Mouse (Mus musculus): ENCODE data around the gene Sys1. TPM values are rescaled to one million over a fixed set of nuclear protein-coding genes. Genes with fewer than 3 reads are reported as not detected.

Gene Sys1
- polyA plus RNA-seq, 1 experiment, result 19.8 TPM

- TF ChIP-seq POLR2A (IDR thresholded peaks at IDR 0.05; ENCODE audit: insufficient read depth, low read length) (no peak), CTCF (IDR thresholded peaks at IDR 0.05; ENCODE audit: low read depth, low read length) (no peak), EP300 (IDR thresholded peaks at IDR 0.05; ENCODE audit: insufficient read depth, low read depth, low read length) (no peak)
Observed at GRCm38 (mm10) chr2:164514916-164515315, 58.2 kb downstream of the Sys1 start.

GRCm38 (mm10) chr2:164515897-164516296, 59.1 kb downstream of the Sys1 start:
- no peaks in the 10 kb centered on the region for H3K36me3 ChIP-seq (ENCODE audit: control insufficient read depth, insufficient read depth, low read length, poor library complexity, severe bottlenecking)
- no peaks in the 10 kb centered on the region for H3K27me3 ChIP-seq (ENCODE audit: control insufficient read depth, insufficient read depth, low read length, poor library complexity, severe bottlenecking)
- no peaks in the 10 kb centered on the region for H3K9me3 ChIP-seq (replicated peaks; ENCODE audit: control insufficient read depth, insufficient read depth, low read length, poor library complexity, severe bottlenecking)
- peaks cover 5% of the 10 kb centered on the region for H3K4me1 ChIP-seq (ENCODE audit: control insufficient read depth, insufficient read depth, low read length)
- TF ChIP-seq CTCF (IDR thresholded peaks at IDR 0.05; ENCODE audit: low read depth, low read length) (no peak), POLR2A (IDR thresholded peaks at IDR 0.05; ENCODE audit: insufficient read depth, low read length) (no peak), EP300 (IDR thresholded peaks at IDR 0.05; ENCODE audit: insufficient read depth, low read depth, low read length) (no peak)
- no peak overlapping the region for H3K4me3 ChIP-seq (ENCODE audit: low read depth, low read length)
- no peak overlapping the region for H3K9ac ChIP-seq (ENCODE audit: low read depth, poor library complexity, severe bottlenecking)
- no peak overlapping the region for H3K27ac ChIP-seq (ENCODE audit: insufficient read depth, low read length)

More at GRCm38 (mm10) chr2:164514916-164515315, 58.2 kb downstream of the Sys1 start:
- Histone ChIP-seq H3K36me3 (ENCODE audit: control insufficient read depth, insufficient read depth, low read length, poor library complexity, severe bottlenecking) (no peaks in the 10 kb centered on the region), H3K4me3 (ENCODE audit: low read depth, low read length) (no peak overlapping the region), H3K4me1 (ENCODE audit: control insufficient read depth, insufficient read depth, low read length) (peaks cover 4% of the 10 kb centered on the region), H3K9ac (ENCODE audit: low read depth, poor library complexity, severe bottlenecking) (no peak overlapping the region), H3K9me3 (replicated peaks; ENCODE audit: control insufficient read depth, insufficient read depth, low read length, poor library complexity, severe bottlenecking) (no peaks in the 10 kb centered on the region), H3K27ac (ENCODE audit: insufficient read depth, low read length) (no peak overlapping the region), H3K27me3 (ENCODE audit: control insufficient read depth, insufficient read depth, low read length, poor library complexity, severe bottlenecking) (no peaks in the 10 kb centered on the region)

GRCm38 (mm10) chr2:164516592-164516991, 59.8 kb downstream of the Sys1 start:
- TF ChIP-seq EP300 (IDR thresholded peaks at IDR 0.05; ENCODE audit: insufficient read depth, low read depth, low read length) (no peak), POLR2A (IDR thresholded peaks at IDR 0.05; ENCODE audit: insufficient read depth, low read length) (no peak), CTCF (IDR thresholded peaks at IDR 0.05; ENCODE audit: low read depth, low read length) (no peak)
- no peak overlapping the region for H3K27ac ChIP-seq (ENCODE audit: insufficient read depth, low read length)
- no peak overlapping the region for H3K4me3 ChIP-seq (ENCODE audit: low read depth, low read length)
- H3K4me1 ChIP-seq (ENCODE audit: control insufficient read depth, insufficient read depth, low read length), result peaks cover 7% of the 10 kb centered on the region
- H3K36me3 ChIP-seq (ENCODE audit: control insufficient read depth, insufficient read depth, low read length, poor library complexity, severe bottlenecking), result no peaks in the 10 kb centered on the region
- H3K27me3 ChIP-seq (ENCODE audit: control insufficient read depth, insufficient read depth, low read length, poor library complexity, severe bottlenecking), result no peaks in the 10 kb centered on the region
- H3K9ac ChIP-seq (ENCODE audit: low read depth, poor library complexity, severe bottlenecking), result no peak overlapping the region
- no peaks in the 10 kb centered on the region for H3K9me3 ChIP-seq (replicated peaks; ENCODE audit: control insufficient read depth, insufficient read depth, low read length, poor library complexity, severe bottlenecking)

- peaks cover 8% of the 10 kb centered on the region for H3K4me1 ChIP-seq (ENCODE audit: control insufficient read depth, insufficient read depth, low read length)
- no peak overlapping the region for H3K27ac ChIP-seq (ENCODE audit: insufficient read depth, low read length)
- H3K9ac ChIP-seq (ENCODE audit: low read depth, poor library complexity, severe bottlenecking), result no peak overlapping the region
- TF ChIP-seq POLR2A (IDR thresholded peaks at IDR 0.05; ENCODE audit: insufficient read depth, low read length) (no peak), CTCF (IDR thresholded peaks at IDR 0.05; ENCODE audit: low read depth, low read length) (peak; percentile 83)
- no peaks in the 10 kb centered on the region for H3K27me3 ChIP-seq (ENCODE audit: control insufficient read depth, insufficient read depth, low read length, poor library complexity, severe bottlenecking)
- H3K36me3 ChIP-seq (ENCODE audit: control insufficient read depth, insufficient read depth, low read length, poor library complexity, severe bottlenecking), result no peaks in the 10 kb centered on the region
- no peak overlapping the region for H3K4me3 ChIP-seq (ENCODE audit: low read depth, low read length)
- H3K9me3 ChIP-seq (replicated peaks; ENCODE audit: control insufficient read depth, insufficient read depth, low read length, poor library complexity, severe bottlenecking), result no peaks in the 10 kb centered on the region
Observed at GRCm38 (mm10) chr2:164517485-164518221, 60.9 kb downstream of the Sys1 start.

- H3K36me3 ChIP-seq (ENCODE audit: control insufficient read depth, insufficient read depth, low read length, poor library complexity, severe bottlenecking), result no peaks in the 10 kb centered on the region
- H3K4me1 ChIP-seq (ENCODE audit: control insufficient read depth, insufficient read depth, low read length), result peaks cover 5% of the 10 kb centered on the region
- no peaks in the 10 kb centered on the region for H3K9me3 ChIP-seq (replicated peaks; ENCODE audit: control insufficient read depth, insufficient read depth, low read length, poor library complexity, severe bottlenecking)
- H3K4me3 ChIP-seq (ENCODE audit: low read depth, low read length), result no peak overlapping the region
- H3K9ac ChIP-seq (ENCODE audit: low read depth, poor library complexity, severe bottlenecking), result no peak overlapping the region
- TF ChIP-seq CTCF (IDR thresholded peaks at IDR 0.05; ENCODE audit: low read depth, low read length) (no peak), POLR2A (IDR thresholded peaks at IDR 0.05; ENCODE audit: insufficient read depth, low read length) (no peak), EP300 (IDR thresholded peaks at IDR 0.05; ENCODE audit: insufficient read depth, low read depth, low read length) (no peak)
- no peaks in the 10 kb centered on the region for H3K27me3 ChIP-seq (ENCODE audit: control insufficient read depth, insufficient read depth, low read length, poor library complexity, severe bottlenecking)
- H3K27ac ChIP-seq (ENCODE audit: insufficient read depth, low read length), result no peak overlapping the region
Observed at GRCm38 (mm10) chr2:164518266-164519170, 61.8 kb downstream of the Sys1 start.

GRCm38 (mm10) chr2:164519171-164519526, 62.4 kb downstream of the Sys1 start:
- TF ChIP-seq CTCF (IDR thresholded peaks at IDR 0.05; ENCODE audit: low read depth, low read length) (no peak), POLR2A (IDR thresholded peaks at IDR 0.05; ENCODE audit: insufficient read depth, low read length) (no peak), EP300 (IDR thresholded peaks at IDR 0.05; ENCODE audit: insufficient read depth, low read depth, low read length) (no peak)
- Histone ChIP-seq H3K27ac (ENCODE audit: insufficient read depth, low read length) (no peak overlapping the region), H3K9ac (ENCODE audit: low read depth, poor library complexity, severe bottlenecking) (no peak overlapping the region), H3K4me3 (ENCODE audit: low read depth, low read length) (no peak overlapping the region), H3K36me3 (ENCODE audit: control insufficient read depth, insufficient read depth, low read length, poor library complexity, severe bottlenecking) (no peaks in the 10 kb centered on the region), H3K4me1 (ENCODE audit: control insufficient read depth, insufficient read depth, low read length) (peaks cover 4% of the 10 kb centered on the region), H3K27me3 (ENCODE audit: control insufficient read depth, insufficient read depth, low read length, poor library complexity, severe bottlenecking) (no peaks in the 10 kb centered on the region), H3K9me3 (replicated peaks; ENCODE audit: control insufficient read depth, insufficient read depth, low read length, poor library complexity, severe bottlenecking) (no peaks in the 10 kb centered on the region)

Measured in ES-Bruce4 (cell line).